Mouse (Mus musculus): ENCODE data around the gene St8sia1.

Gene St8sia1

GRCm38 (mm10) chr6:142979665-142980660 lies 15.7 kb upstream of the St8sia1 start:
- no peak for DNase-seq (ENCODE audit: low spot score in 2 of 2)

GRCm38 (mm10) chr6:142977221-142977620 lies 13.0 kb upstream of the St8sia1 start:
- DNase-seq (ENCODE audit: low spot score in 2 of 2), result no peak

DNA sequence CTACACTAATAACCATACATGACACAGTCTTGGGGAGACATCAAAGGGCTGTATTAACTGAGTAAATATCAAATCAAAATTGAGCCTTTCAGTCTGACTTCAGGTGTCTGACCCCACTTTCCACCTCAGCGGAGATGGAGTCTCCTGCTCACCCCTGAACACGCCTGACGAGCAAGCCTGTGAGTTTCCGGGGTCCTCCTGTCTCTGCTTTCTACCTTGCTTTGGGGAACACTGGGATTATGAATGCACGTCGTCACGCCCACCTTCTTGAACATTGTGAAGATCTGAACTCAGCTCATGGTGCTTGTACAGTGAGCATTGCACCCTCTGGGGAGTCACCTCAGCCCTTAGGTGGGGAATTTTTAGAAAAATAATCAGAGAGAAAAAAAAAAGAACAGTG lies 9.0 kb upstream of the St8sia1 start:
- no peak for DNase-seq (ENCODE audit: low spot score in 2 of 2)

- DNase-seq (ENCODE audit: low spot score in 2 of 2), result no peak
Measured at GRCm38 (mm10) chr6:142972205-142972604, 8.0 kb upstream of the St8sia1 start.

GRCm38 (mm10) chr6:142967407-142967806 lies 3.2 kb upstream of the St8sia1 start:
- DNase-seq (ENCODE audit: low spot score in 2 of 2), result no peak

DNA sequence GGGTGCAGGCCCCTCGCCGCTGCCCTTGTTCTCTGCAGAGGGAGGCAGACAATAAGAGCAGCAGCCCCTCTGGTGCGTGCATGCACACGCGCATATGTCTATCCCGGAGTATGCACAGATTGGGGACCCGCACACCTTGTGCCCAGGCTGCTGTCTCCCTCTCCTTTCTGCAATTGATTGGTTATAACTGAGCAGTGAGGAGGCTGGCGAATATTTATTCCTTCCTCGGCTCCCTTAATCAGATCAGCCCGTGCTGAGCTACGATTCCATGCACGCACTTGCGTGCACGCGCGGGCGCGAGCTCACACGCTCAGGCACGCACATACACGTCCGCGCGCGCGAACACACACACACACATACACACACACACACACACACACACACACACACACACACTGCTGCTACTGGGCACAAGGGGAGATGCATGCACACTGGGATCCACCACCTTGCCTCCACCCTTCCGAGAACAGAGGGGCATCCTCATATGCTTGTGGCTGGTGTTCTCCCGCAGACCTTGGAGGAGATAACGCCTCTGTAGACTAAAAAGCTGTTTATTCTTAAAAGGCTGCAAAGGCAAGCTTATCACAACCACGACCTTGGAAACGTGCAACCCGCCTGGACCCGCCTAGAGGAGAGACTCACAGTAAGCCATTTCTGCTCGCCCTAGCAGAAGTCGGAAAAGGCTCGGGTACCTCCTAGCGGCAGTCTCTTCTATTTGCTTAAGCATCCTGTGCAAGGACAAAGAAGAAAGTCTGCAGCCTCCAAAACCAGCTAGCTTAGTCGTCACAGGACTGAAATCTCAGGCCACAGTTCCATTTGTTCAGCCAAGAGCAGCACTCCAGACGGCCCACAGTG lies 506 bp upstream of the St8sia1 start:
- peak; percentile 77 to 83 for DNase-seq (ENCODE audit: low spot score in 2 of 2)

DNA sequence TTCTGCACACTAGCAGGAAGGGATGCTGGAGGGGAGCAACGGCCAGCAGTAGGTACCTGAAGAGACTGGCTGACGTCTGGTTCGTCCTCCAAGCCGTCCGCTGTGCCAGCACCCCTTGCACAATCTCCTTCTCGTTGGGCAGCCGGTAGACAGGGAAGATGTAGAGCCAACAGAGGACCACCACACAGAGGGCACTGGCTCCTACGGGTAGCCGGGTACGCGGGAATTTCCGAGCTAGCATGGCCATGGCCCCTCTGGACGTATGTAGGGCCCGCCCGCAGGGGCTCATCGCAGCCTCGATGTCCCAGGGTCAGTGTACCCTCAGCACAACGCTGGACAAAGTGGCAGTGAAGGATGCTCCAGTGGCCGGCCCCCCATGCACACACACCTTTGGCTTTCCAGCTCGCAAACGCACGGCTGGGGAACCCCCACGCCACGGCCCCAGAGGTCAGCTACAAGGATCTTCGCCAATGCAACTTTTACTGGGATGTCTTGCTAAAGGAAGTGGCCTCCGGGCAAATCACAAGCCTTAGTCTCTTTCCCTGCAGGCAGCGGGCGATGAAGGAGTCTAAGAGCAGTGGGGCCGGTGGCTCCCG lies 674 bp downstream of the St8sia1 start:
- no peak for DNase-seq (ENCODE audit: low spot score in 2 of 2)

DNA sequence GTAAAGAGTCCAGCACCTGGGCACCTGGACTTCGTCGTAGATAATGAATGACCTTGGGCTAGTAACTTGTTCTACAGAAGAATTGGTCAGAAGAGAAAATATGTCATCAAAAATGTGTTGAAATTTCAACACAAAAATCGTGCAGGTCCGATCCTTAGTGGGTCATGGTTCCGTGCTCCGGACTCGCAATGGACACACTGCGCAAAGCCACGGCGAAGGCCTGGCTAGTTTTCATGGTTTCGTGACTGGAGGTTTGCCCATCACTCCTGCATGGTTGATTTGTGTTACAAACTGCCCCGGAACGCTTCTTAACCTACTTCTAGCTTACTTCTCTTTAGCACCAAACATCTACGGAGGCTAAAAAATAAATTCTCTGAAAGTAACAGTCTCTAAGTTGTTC lies 1.4 kb downstream of the St8sia1 start:
- DNase-seq (ENCODE audit: low spot score in 2 of 2), result no peak

DNA sequence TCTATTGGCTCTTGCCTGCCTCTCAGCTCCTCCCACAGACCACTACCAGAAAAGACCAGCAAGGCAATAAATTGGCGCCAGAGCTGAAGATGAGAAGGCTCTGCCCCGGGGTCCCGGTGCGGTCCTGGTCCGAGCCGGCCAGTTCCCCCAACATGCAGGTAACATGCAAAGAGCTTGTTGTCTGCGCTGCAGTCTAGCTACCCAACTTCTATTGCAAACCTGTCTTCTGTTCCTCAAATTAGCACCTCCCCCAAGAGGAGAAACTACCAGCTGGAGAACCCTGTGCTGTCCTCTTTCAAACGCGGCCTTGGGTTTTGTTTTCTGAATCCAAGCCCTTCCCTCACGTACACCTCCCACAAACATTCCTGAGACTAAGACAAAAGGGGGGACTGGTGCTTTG lies 1.8 kb downstream of the St8sia1 start:
- DNase-seq (ENCODE audit: low spot score in 2 of 2), result no peak

GRCm38 (mm10) chr6:142961721-142962455 lies 2.4 kb downstream of the St8sia1 start:
- no peak for DNase-seq (ENCODE audit: low spot score in 2 of 2)

DNA sequence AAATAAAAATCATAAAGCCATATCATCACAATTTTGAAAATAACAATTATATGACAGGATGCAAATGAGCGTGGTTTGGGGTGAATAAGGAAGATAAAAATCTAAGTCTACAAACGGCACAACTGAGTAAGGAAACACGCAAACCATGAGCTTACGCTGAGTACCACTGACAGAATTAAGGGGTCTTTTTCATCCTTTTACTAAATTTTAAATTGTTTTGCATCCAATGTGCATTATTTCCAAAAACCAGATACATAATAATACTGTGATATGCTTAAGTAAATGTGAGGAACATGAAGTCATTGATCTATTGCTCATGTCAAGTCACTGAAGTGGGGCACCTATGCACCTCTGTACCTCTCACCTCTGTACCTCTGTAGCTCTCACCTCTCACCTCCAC lies 7.7 kb downstream of the St8sia1 start:
- no peak for DNase-seq (ENCODE audit: low spot score in 2 of 2)

DNA sequence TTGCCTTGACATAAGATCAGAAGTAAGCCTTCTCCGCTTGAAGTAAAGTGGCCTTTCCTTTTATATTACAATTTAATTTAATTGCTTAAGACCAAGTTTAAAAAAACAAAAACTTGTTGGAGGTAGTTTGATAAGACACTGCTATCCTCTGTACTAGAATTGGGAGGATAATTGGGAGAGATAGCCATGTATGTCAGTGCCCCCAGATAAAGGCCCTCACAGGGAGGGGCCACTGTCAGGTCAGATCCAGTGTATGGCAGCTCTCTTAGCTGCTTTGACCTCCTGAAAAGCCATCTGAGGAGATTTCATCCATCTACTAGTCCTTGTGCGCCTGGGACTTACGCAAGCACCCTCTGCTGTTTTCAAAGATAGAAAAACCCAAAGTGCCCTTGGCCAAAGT lies 9.0 kb downstream of the St8sia1 start:
- DNase-seq (ENCODE audit: low spot score in 2 of 2), result no peak

DNA sequence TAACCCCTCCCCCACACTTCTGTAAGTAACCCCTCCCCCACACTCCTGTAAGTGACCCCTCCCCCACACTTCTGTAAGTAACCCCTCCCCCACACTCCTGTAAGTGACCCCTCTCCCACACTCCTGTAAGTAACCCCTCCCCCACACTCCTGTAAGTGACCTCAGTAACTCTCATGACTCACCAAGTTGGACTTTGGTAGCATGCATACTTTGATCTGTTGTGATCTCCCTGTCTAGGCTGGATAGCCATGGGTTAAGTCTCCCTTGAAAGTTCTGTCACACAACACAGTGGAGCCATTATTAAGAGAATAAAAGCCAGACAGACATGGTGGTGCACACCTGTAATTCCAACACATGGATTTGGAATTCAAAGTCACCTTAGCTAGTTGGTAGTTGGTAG lies 11.1 kb downstream of the St8sia1 start:
- DNase-seq (ENCODE audit: low spot score in 2 of 2), result no peak

DNA sequence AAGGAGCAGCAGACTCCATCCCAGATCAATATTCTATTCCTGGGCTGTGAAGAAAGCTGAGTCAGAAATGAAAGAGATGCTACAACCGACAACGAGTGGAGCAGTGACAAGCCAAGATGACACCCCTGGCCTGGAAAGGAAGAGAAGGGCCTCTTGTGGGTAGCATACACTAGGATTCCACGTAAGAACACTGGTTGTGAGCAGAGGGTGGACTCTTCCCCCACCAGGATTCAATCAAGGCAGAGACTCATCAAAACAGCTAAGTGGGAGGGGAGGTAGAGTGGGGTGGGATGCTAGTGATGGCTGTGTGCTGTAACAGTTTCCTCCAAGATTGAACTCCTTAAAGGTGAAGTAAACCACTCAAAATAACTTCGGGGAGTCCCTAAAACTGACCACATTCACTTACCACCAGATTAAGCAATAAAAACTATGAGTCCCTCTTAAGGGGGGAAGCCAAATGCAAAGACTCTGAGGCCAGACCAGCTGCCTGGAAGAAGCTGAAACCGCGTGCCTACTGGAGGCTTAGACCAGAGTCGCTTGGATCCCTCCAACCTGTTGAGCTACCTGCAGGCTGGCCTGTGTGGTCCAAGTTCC lies 11.8 kb downstream of the St8sia1 start:
- DNase-seq (ENCODE audit: low spot score in 2 of 2), result no peak

DNA sequence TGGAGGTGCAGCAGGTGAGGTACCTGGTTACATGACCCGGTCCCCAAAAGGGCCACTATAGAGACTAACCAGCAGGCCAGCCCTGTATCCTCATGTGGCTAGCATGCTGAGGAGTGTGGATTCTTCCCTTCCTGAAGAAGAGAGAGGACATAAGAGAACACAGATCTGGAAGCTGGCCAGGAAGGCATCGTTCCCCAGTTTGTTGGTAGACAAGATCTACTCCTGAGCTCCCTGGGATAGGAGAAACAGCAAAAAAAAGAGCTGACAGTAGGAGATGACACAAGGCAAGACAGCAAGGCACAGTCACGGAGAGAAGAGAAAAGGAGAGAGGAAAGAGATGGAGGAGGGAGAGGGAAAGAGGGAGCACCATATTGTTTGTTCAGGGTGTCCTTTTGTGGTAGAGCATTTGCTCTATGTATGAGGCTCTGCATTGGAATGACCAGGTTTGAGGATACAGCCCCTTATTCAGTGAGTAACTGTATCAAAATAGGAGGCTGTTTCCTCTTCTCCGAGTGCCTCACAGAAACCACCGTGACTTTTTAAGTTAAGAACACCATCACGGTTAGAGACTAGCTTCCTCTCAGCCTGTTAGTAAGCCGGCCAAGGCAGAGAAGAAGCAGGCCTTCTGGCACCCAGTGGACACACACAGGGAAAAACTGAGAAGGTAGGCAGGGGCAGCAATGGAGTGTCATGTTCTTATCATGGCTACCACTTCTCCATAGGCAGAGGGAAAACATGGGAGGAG lies 12.5 kb downstream of the St8sia1 start:
- DNase-seq (ENCODE audit: low spot score in 2 of 2), result no peak

DNA sequence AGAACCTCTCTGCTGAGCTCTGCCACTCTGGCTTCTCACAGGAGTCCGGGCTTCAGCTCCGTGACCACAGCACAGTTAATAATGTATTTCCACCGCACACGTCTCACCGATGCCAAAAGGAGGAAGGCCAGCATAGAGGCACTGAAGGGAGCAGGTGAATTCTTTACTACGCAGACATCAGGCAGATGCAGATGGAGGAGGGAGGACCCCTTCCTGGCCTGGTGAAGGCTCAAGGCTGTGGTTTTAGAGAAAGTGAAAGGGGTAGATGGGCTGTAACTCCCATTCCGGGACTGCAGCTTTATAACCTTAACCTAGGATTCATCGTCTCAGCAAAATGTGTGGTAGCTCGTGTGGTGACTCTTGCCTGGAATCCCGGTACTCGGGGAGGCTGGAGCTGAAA lies 13.9 kb downstream of the St8sia1 start:
- DNase-seq (ENCODE audit: low spot score in 2 of 2), result no peak

- peak; percentile 44 to 61 for DNase-seq (ENCODE audit: low spot score in 2 of 2)
Measured at GRCm38 (mm10) chr6:142948955-142949357, 15.3 kb downstream of the St8sia1 start.

DNA sequence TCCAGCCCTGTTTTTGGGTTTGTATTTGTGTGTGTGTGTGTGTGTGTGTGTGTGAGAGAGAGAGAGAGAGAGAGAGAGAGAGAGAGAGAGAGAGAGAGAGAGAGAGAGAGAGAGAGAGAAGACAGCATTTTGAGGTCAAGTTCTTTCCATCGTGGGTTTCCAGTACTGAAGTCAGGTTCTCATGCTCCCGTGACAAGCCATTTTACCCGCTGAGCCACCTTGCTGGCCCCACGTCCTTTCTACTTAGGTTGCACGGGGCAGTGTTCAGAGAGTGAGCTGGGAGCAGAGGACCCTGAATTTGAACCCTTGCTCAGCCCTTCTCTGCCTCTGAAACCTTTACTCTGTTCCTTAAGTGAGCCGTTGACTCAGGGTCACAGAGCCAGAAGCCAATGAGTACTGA lies 17.2 kb downstream of the St8sia1 start:
- no peak for DNase-seq (ENCODE audit: low spot score in 2 of 2)

DNA sequence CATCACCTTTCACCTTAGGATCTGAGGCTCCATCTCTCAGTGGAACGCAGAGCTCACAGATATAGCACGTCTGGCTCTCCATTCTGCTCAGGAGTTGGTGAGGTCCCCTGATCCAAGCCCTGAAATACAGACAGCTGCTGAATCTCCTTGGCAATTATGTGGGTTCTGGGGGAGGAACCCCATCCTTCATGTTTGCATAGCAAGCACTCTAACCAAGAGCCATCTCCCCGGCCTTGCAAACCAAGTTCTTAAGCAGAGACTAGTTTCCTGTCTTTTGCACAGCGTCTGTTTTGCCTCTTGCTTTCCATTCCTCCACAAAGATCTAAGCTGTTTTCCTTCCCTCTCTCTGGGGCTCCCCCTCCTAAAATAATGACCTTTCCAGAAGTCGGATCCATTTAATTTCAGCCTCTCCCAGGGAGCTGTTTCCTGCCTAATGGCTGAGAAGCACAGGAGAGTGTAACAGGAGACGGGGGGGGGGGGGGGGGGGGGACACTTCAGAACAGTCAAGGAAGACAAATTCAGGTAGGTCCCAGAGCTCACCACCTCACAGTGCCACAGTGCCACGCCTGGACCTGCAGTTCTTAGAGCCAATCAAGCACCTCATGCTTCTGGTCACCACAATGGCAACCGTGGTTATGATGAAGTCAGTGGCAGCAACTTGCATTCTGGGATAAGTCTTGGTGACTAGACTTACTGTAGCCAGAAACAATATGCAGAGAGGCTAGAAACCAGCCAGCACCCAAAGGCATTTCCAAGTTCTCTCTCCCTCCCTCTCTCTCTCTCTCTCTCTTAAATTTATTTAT lies 18.0 kb downstream of the St8sia1 start:
- DNase-seq (ENCODE audit: low spot score in 2 of 2), result no peak

DNA sequence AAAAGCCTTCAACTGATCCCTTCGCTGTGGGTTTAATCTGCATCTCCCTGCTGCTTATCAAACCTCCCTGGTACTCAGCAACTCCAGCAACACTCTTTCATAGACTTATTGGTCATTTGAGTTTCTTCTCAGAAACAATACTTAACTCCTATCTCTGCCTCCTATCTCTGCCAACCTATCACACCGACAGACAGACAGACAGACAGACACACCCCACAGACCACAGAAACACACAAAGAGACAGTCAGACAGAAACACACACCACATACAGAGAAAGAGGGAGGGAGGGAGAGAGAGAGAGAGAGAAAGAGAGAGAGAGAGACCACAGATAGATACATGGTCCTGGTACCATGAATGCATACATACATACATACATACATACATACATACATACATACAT lies 18.8 kb downstream of the St8sia1 start:
- DNase-seq (ENCODE audit: low spot score in 2 of 2), result no peak
